Mouse (Mus musculus) Muller cell, postnatal 12 days (primary cell): ENCODE measurements around the gene Cyp3a25.
"Not testable (repeated sequence)": the region's sequence is repeated elsewhere in the genome, so short reads cannot be mapped to it uniquely, and the experiment has no call there.

Experiments
- DNase-seq: peaks from one replicate; pipeline ENCODE4 v3.0.0-alpha.2; 2015; ENCODE audit errors: inconsistent ontology term

Cyp3a25 gene

GRCm38 (mm10) chr5:146009509-146009908 lies at the start of gene Cyp3a25:
Gene Cyp3a25 (minus strand): TSS chr5:146009618.
- not testable (repeated sequence) for DNase-seq

- no peak for DNase-seq
Observed at GRCm38 (mm10) chr5:146021136-146021535, 11.7 kb upstream of the Cyp3a25 start.

DNA sequence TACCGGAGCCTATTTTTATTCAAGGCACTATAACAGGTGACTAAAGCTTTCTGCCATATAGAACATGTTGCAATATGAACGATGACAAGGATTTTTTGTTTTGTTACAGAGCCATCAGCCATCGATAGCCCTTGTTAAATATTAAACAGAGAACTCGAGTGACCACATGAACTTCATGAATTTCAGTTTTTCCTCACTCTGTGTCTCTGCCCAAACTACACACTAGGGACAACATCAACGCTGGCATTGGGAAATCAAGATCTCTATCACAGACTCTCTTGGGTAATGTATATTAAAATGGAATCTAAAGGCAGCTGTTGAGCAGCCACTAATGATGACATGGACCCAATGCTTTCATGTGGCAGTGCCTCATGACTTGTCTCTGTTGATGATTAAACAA lies 8.9 kb upstream of the Cyp3a25 start:
- no peak for DNase-seq

DNA sequence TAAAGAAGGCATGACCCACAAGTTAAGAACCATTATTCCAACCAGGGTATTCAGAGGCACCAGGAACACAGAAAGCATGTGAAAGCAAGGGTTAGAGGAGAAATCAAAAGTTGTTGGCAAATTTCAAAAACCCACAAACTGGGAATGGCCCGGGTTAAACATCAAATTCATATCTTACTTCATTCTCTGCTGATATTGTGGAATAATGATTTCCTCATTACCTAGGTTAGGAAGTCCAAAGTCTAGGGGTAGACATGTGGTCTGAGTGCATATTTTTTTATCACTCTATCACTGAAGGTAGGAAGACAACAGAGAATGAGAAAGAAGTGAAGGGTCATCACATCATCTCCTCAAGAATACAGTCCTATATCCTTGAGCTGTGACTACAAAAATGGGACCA lies 1.8 kb upstream of the Cyp3a25 start:
- no peak for DNase-seq

- no peak for DNase-seq
Observed at GRCm38 (mm10) chr5:145967080-145967479, 42.3 kb downstream of the Cyp3a25 start.
